Mouse (Mus musculus): ENCODE measurements around the gene Cx3cr1. TPM values are rescaled to one million over a fixed set of nuclear protein-coding genes. Genes with fewer than 3 reads are reported as not detected.

Gene Cx3cr1
- total RNA-seq, 2 experiments from 2014 or later: 30.8 to 31.7 TPM

DNA sequence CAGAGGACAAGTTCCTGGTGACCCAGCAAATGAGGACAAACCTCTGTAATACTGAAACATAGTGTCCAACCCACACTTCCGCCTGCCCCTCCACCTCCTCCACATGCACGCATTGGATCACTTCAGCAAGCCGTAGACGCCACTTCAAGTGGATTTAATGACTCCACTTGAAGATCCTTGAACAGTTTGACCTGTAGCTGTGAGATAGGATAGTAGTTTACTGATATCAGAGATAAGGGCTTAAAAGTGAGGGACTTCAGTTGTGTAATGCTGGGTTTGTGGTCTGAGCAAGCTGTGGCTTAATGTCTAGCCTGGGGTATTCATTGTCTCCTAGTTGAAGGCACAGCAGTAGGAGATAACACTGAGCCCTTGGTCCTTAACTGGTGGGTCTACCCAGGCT, 146.2 kb downstream of the Cx3cr1 start:
- no peak overlapping the region for H3K4me3 ChIP-seq
- H3K27ac ChIP-seq: no peak overlapping the region
- TF ChIP-seq CTCF (conservative IDR thresholded peaks at IDR 0.05): no peak
- no peak for DNase-seq (ENCODE audit: low spot score in 2 of 2)

- TF ChIP-seq CTCF (conservative IDR thresholded peaks at IDR 0.05): no peak
- Histone ChIP-seq H3K4me3 (no peak overlapping the region), H3K27ac (no peak overlapping the region)
- DNase-seq (ENCODE audit: low spot score in 2 of 2): no peak
These were observed 149.8 kb downstream of the Cx3cr1 start for GRCm38 (mm10) chr9:119919858-119920257.

DNA sequence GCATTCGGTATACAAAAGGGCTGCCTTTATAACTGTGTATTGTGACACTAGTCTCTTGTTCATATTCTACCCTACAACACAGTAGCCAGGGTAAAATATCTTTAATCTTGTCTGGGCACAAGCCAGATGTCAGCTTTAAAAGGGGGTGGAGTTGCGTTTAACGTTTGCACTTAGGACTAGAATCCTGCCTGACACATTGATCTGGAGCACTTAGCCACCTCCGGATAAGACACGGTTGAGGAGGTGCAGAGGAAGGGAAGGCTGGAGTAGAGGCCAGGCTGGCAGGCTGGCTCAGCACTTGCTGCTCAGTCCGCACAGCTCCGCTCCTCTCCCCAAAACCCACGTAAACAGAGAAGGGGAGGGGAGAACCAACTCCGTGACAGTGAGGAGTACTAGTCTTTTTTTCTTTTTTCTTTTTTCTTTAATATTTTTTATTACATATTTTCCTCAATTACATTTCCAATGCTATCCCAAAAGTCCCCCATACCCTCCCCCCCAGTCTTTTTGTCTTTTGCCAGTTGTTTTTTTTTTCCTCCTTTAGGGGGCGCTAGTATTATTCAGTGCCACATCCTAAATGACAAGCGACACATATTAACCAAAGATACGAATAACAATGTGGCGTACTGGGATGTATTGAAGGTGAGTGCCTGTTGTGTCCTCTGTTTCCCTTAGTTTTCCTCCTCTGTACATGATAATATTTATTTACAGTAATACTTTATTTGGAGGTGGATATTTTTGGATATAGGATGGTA, 156.4 kb downstream of the Cx3cr1 start:
- DNase-seq (ENCODE audit: low spot score in 2 of 2): no peak
- Histone ChIP-seq H3K27ac (no peak overlapping the region), H3K4me3 (no peak overlapping the region)
- peak; percentile 68 for TF ChIP-seq CTCF (conservative IDR thresholded peaks at IDR 0.05)

DNA sequence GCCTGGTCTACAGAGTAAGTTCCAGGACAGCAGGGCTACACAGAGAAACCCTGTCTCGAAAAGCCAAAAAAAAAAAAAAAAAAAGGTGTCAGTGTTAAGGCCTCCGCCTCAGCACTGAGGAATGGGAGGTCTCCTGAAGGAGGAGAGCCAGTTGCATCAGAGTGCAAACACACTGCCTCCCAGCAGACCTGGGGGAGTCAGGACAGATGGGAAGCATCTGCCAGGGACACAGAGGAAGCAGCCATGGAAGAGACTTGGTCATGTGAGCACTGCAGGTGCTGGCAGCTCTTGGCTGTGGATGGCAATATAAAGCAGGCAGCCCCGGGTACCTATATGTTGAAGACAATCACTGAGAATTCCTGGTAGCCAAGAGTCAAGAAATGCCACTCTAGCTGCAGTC, 159.7 kb downstream of the Cx3cr1 start:
- DNase-seq (ENCODE audit: low spot score in 2 of 2): no peak
- H3K4me3 ChIP-seq: no peak overlapping the region
- no peak for TF ChIP-seq CTCF (conservative IDR thresholded peaks at IDR 0.05)

DNA sequence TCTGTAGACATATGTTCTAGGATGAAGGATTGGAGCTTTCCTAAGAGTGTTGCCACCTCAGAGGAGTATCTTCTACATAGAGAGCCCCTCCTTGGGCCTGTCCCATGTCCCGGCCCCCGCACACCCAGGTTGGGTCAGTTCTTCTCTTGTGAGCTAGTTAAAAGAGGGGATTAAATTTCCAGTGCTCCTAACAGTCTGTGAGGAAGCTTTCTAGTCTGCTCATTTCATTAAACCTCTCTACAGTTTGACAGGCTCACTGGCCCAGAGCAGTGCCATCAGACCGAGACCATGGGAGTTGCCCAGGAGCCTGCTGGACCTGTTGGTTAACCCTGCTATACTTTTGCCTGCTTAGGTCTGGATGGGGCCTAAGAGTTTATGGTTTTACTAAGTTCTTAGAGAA, 161.0 kb downstream of the Cx3cr1 start:
- no peak for TF ChIP-seq CTCF (conservative IDR thresholded peaks at IDR 0.05)

More for the DNA sequence above, 159.7 kb downstream of the Cx3cr1 start:
- H3K27ac ChIP-seq: no peak overlapping the region

DNA sequence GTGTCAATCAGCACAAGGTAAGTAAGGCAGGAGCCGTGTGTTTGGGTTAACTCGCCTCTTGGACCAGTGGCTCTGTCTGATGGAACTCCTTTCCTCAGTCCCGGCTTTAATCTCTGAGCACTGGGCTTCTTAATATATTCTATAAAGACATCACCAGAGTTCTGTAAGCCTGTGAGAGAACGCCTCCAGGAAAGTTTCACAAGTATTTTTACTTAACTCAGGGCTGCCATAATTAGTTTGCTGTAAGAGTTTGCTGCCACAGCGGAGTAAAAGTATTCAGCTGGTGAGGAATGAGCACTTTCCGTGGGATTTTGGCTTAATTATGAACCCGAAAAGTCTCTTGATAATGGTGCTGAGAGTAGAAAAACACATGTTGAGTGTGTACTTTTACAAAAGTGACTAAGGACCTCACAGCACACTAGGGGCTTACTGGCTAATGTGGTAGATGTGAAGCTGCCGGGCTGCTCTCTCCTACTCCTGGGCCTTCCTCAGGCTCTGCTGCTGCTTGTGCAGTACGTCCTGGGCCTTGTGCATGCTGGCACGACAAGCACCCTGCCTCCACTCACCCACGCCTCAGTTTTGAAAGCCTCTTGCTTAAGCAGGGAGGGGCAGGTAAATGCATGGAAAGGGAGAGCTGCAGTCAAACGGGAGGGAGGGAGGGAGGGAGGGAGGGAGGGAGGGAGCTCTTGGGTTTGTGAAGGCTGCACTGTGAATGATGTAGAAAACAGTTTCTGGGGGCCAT, 167.1 kb downstream of the Cx3cr1 start:
- Histone ChIP-seq H3K4me3 (no peak overlapping the region), H3K27ac (no peak overlapping the region)
- TF ChIP-seq CTCF (conservative IDR thresholded peaks at IDR 0.05): no peak
- no peak for DNase-seq (ENCODE audit: low spot score in 2 of 2)

More for the DNA sequence above, 161.0 kb downstream of the Cx3cr1 start:
- Histone ChIP-seq H3K4me3 (no peak overlapping the region), H3K27ac (no peak overlapping the region)
- no peak for DNase-seq (ENCODE audit: low spot score in 2 of 2)

GRCm38 (mm10) chr9:119899446-119899845, 170.2 kb downstream of the Cx3cr1 start:
- H3K27ac ChIP-seq: no peak overlapping the region
- no peak for DNase-seq (ENCODE audit: low spot score in 2 of 2)
- TF ChIP-seq CTCF (conservative IDR thresholded peaks at IDR 0.05): no peak

GRCm38 (mm10) chr9:119895040-119895721, 174.5 kb downstream of the Cx3cr1 start:
- peak overlapping the region; percentile 98 for H3K27ac ChIP-seq
- DNase-seq (ENCODE audit: low spot score in 2 of 2): peak; percentile 13 to 21
- no peak for TF ChIP-seq CTCF (conservative IDR thresholded peaks at IDR 0.05)
- peak overlapping the region; percentile 78 for H3K4me3 ChIP-seq

More at GRCm38 (mm10) chr9:119899446-119899845, 170.2 kb downstream of the Cx3cr1 start:
- H3K4me3 ChIP-seq: no peak overlapping the region

DNA sequence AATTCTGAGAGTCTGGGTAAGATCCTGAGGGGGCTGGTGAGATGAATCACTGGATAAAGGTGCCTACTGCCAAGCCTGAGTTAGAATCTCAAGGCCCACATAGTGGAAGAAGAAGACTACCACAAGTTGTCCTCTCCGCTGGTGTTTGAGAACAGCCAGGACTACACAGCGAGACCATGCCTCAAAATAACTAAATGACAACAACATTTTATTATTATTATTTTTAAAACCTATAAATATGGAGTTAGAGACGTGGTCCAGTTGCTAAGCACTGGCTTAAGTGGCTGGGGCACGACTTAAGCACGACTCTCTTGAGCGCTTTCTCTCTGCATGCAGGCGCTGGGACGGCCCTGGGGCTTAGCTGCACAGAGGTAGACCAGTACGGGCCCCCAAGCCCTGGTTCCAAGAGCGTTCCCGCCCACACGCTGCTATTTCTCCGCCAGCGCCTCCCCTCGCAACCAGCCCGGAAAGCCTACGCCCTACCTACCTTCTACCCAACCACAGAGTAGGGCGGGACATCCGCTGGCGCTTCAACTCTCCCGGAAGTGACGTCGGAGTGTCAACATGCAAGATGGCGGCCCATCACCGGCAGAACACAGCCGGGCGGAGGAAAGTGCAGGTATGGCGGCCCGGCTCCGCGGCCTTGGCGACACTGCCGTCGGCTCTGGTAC, 175.2 kb downstream of the Cx3cr1 start, which contains the start of gene Wdr48:
TSS of gene Wdr48 (plus strand) at position 540 of the 671 bp plus-strand sequence.
- no peak for TF ChIP-seq CTCF (conservative IDR thresholded peaks at IDR 0.05)
- peak; percentile 96 to 97 for DNase-seq (ENCODE audit: low spot score in 2 of 2)
- Histone ChIP-seq H3K4me3 (peak within 1 kb of the TSS; percentile 78), H3K27ac (peak within 1 kb of the TSS; percentile 98)

DNA sequence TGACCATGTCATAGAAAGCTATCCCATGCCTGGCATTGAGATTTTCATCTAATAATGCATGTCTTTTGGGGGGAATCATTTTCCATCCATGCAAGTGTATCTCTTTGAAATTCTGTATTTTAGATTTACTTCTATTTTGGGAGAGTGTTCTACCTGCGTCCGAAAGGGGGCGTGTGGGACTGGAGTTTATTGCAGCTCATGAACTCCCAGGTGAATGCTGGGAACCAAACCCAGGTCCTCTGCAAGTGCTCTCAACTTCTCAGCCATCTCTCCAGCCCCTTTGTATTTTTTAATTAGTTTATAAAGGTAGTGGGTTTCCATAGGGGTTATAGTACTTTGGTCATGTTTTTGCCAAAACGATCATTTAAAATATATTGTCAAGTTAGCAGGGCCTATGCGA, 175.8 kb downstream of the Cx3cr1 start:
- DNase-seq (ENCODE audit: low spot score in 2 of 2): no peak
- TF ChIP-seq CTCF (conservative IDR thresholded peaks at IDR 0.05): no peak
- H3K27ac ChIP-seq: peak overlapping the region; percentile 98
- H3K4me3 ChIP-seq: peak overlapping the region; percentile 78

DNA sequence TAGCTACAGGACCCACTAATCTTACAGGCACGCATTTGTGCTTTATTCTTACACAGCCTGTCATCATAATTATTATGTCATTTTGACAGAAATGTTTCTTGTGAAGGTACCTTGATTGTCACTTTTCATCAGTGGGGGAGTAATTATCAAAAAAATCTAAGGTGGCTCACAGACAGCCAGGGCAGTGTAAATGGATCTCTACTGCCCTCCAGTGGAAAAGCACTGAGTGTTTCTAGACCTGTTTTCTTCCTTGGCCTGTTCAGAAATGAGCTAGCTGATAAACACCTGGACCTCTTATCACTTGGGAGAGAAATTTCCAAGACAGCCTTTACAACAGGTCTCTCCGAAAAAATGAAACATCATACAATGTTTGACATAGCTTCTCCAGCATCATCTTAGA, 179.0 kb downstream of the Cx3cr1 start:
- peak; percentile 95 for TF ChIP-seq CTCF (conservative IDR thresholded peaks at IDR 0.05)
- H3K4me3 ChIP-seq: no peak overlapping the region
- peak; percentile 20 to 67 for DNase-seq (ENCODE audit: low spot score in 2 of 2)
- no peak overlapping the region for H3K27ac ChIP-seq

DNA sequence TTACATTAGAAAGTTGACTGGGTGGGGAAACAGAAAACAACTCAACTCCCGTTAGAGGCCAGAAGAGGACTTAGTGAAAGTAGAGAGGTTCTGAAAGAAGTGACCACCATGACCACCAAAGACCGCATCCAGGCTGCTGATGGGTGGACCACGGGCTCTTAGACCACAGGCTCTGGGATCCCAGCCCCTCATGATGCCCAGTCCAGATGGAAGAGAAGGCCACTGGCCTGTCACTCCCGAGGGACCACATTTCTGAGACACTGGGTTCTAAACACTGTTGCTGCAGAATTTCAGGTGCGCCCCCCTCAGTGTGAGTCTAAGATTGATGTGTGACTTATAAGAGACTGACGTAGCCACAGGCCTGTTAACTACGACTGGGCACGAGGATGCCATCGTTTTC, 180.2 kb downstream of the Cx3cr1 start:
- no peak for DNase-seq (ENCODE audit: low spot score in 2 of 2)
- no peak for TF ChIP-seq CTCF (conservative IDR thresholded peaks at IDR 0.05)
- Histone ChIP-seq H3K27ac (no peak overlapping the region), H3K4me3 (no peak overlapping the region)
